Mouse (Mus musculus) mature B cell (primary cell): ENCODE data around the gene Bbs12.

Source experiments
- in situ Hi-C: fragments of 300-500 bp; cut with MboI; formaldehyde crosslinking; loops from 2 replicates; pipeline ENCODE4 v1.14.3; 2019

Bbs12 gene

DNA sequence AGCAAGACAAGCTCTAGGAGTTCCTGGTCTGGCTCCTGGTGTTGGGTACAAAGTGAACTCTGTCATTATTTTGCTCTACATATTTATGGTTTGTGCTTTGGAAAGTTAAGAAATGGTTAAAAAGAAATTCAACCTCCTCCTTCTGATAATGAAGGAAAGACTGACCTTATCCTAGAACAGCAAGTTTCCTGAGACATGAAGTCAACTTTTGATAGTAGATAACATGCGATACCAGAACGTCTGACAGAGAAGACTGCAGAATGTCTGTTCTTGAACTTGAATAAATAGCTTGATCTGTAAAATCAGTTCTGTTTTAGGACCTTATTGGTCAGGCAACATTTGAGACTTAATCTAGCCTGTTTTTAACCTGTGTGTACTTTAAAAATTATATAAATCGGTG lies 14.3 kb downstream of the Bbs12 start:
- in situ Hi-C loops = no loop called here

- in situ Hi-C loops = no loop called here
Observed at GRCm38 (mm10) chr3:37328489-37328888, 16.1 kb downstream of the Bbs12 start.

DNA sequence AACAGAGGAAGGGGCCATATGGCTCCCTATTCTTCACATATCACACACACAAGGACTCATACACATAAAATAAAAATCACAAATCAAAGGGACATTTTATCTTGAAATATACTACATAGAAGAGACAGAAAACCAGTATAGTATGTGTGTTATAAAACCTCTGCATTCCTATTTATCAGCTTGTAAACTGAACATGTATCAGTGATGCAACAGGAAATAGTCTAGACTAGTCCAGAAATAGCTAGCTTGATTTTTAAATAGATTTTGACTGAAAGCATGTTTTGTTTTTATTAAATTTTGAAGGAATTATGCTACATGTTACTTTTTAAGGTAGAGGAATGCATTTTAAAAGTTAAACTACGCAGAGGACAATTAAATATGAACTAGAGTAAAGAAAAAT lies 17.6 kb downstream of the Bbs12 start:
- in situ Hi-C loops = no loop called here

- in situ Hi-C loops = no loop called here
Observed at GRCm38 (mm10) chr3:37331999-37332449, 19.7 kb downstream of the Bbs12 start.

DNA sequence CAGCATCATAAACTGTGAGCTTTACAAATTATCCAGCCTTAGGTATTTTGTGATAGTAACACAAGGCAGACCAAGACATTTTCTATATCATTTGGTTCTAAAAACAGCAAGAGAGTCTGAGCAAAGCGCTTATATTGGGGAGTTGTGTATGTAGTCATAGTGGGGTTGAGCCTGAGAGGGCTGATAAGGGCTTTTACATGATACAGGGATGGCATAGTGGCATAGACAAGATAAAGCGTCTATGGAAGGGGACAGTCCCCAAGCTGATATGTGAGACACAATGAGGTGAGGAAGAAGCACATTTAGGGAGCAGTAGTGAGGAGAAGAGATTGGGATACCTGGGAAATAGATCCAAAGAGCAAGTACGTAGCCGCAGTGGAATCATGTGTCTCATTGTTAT lies 21.7 kb downstream of the Bbs12 start:
- in situ Hi-C loops = no loop called here

DNA sequence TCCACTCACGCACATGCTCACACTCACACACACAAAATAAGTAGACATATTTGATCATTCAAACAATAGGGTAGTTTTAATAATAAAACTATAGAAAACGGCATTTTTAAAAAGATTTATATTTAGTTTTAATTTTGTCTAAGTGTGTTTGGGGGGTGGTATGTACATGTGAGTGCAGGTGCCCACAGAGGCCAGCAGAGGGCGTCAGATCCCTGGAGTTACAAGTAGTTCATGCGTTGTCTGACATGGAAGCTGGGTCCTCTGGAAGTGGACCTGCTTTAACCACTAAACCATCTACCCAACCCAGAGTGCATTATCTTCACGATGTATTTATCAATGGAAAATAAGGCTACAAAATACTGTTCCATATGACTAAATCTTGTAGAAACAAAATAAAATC lies 28.8 kb downstream of the Bbs12 start:
- in situ Hi-C loops = no loop called here

DNA sequence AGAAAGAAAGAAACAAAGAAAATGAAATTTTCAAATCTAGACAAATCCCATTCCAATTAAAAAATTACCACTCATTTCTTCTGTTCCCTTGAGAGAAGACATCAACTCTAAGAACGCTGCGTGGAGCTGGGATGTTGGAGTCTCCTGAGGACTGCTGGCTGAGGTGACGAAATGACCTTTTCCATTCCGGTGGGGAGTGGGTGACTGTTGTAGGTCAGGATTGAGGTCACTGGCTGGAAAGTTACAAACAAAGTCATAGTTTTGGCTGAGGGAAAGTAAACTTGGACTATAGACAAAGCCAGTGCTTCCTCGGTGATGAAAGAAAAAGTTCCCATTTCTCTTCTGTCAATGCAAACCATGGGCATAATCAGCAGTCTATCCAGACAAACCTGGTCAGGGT lies 30.5 kb downstream of the Bbs12 start:
- in situ Hi-C loops = no loop called here

- in situ Hi-C loops = no loop called here
Observed at GRCm38 (mm10) chr3:37347671-37348070, 35.3 kb downstream of the Bbs12 start.

GRCm38 (mm10) chr3:37348221-37349165 lies 36.1 kb downstream of the Bbs12 start, which contains the start of gene Fgf2:
Gene Fgf2, plus strand, starts transcription at chr3:37348346.
- in situ Hi-C loops = no loop called here

DNA sequence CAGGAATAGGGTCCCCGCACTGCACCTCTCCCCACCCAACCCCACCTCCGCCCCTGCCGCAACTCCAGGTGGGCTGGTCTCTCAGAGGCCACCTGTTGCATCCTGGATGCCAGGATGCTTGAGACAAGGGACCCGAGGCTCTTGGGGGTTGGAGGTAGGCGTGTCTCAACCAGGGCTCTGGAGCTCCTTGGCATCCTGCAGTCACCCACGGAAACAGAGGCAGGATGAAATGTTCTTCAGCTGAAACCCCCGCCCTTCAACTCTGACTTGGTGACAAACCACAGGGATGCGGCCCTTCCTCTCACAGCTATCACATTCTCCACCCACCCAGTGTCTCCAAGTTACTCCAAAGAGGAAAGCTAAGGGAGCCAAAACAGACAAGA lies 36.8 kb downstream of the Bbs12 start:
- in situ Hi-C loops = no loop called here

DNA sequence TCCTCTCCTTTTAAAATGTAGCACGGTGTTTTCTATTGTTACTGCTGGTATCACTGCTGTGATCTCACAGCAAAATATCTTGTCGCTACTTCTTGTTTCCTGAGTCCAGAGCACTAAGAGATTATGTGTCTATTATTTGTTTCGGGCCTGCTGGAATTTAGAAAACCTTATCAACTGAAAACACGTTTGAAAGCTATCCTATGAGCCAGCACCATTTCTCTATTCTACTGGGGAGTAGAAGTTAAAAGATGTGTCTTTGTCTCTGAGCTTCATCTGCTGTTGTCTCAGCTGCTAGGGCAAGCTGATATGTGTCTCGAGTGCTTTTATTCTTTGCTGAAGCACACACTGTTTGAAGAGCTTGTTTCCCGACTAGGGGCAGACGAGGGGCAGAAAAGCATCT lies 38.0 kb downstream of the Bbs12 start:
- in situ Hi-C loops = no loop called here

DNA sequence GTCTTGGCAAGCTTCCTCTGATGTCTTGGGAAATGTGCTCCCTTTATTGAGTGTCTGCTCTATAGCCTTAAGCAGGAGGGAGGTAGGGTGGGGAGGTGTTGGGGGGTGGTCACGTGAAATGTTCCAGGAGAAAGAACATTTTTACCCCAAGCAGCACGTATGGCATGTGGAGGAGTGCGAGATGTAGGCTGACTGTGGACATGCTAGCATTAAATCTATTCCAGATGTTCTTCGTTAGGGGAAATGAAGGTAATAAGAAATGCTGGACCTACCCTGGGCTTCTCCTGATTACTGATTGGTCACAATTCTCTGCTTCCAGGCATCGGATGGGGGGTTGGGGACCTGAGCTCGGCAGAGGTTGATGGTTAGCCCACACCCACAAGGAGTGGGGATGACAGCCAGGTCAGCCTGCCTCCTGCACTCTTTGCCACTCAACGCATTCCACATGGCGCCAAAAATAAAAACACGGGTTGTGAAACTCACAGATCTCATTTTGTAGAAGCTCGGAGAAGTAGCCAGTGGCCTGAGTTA lies 41.7 kb downstream of the Bbs12 start:
- in situ Hi-C loops = no loop called here

DNA sequence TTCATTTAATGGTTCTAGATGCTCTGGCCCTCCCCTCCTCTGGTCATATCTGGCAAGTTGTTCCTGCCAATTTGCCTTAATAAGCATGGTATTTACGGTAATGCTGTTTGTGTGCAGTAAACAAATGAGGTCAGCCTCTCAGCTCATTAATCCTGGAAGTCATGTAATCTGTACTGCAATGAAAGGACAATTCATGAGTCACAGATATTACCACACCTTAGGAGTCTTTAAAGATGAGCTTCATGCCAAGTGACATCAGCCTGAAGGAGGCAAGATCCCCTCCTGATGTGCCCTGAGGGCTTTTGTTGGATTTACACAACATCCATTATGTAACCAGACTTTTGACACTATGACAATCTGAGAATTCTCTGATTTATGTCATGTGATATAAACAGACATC lies 42.4 kb downstream of the Bbs12 start:
- in situ Hi-C loops = no loop called here

- in situ Hi-C loops = no loop called here
Observed at GRCm38 (mm10) chr3:37360729-37361128, 48.4 kb downstream of the Bbs12 start.

GRCm38 (mm10) chr3:37365144-37365543 lies 52.8 kb downstream of the Bbs12 start:
- in situ Hi-C loops = no loop called here

- in situ Hi-C loops = no loop called here
Observed at GRCm38 (mm10) chr3:37365976-37366375, 53.6 kb downstream of the Bbs12 start.

- in situ Hi-C loops = no loop called here
Observed at GRCm38 (mm10) chr3:37366381-37367053, 54.2 kb downstream of the Bbs12 start.

GRCm38 (mm10) chr3:37370407-37370806 lies 58.1 kb downstream of the Bbs12 start:
- in situ Hi-C loops = no loop called here
